Mouse (Mus musculus) CH12.LX (cell line): Measurements from ENCODE around the gene Edc3. TPM values are rescaled to one million over a fixed set of nuclear protein-coding genes. Genes with fewer than 3 reads are reported as not detected.
A peak's percentile ranks its signal among the peaks of the same experiment; 100 is the strongest.

ENCODE experiments used
- DNase-seq: peaks from one replicate; pipeline ENCODE4 v3.0.0-alpha.2; 2013; ENCODE audit errors: extremely low read depth
- H3K27ac ChIP-seq: 2 replicates; pipeline ENCODE4 v1.5.1; 2012; ENCODE audit warnings: low read depth, mild to moderate bottlenecking, control low read depth, moderate library complexity; ENCODE audit not compliant: insufficient read depth
- H3K27me3 ChIP-seq: replicated peaks from 2 replicates; pipeline ENCODE3; 2012; ENCODE audit warnings: inconsistent platforms
- H3K36me3 ChIP-seq, 2 experiments: replicated peaks in 1 of 2; 2 replicates each; pipeline versions ENCODE3 to v1.6.1; 2012; ENCODE audit warnings: inconsistent platforms in 1 of 2, low read length in 1 of 2, mild to moderate bottlenecking in 1 of 2, mixed read lengths in 1 of 2, moderate library complexity in 1 of 2; ENCODE audit not compliant: control insufficient read depth in 1 of 2, insufficient read depth in 1 of 2
- H3K4me1 ChIP-seq, 2 experiments: 2 replicates each; pipeline ENCODE4 v1.6.1; 2012; ENCODE audit warnings: inconsistent platforms in 1 of 2, moderate library complexity in 1 of 2; ENCODE audit not compliant: insufficient read depth in 2 of 2, control insufficient read depth in 1 of 2
- H3K4me2 ChIP-seq: 2 replicates; pipeline ENCODE4 v1.6.1; 2012; ENCODE audit warnings: low read depth, mild to moderate bottlenecking, control low read depth; ENCODE audit not compliant: poor library complexity, insufficient read depth, severe bottlenecking
- H3K4me3 ChIP-seq, 3 experiments: fragments of 150-350 bp in 1 of 3; sonication (generic) in 1 of 3; replicated peaks in 1 of 3; 2 replicates each; pipeline versions ENCODE3 to v1.5.1; 2011 to 2012; ENCODE audit warnings: low read depth in 2 of 3, low read length in 2 of 3, mild to moderate bottlenecking in 2 of 3, moderate library complexity in 2 of 3, control low read depth in 1 of 3, improper control_type of control experiment in 1 of 3, inconsistent platforms in 1 of 3, mixed read lengths in 1 of 3; ENCODE audit not compliant: poor library complexity in 1 of 3
- H3K79me2 ChIP-seq: replicated peaks from 2 replicates; pipeline ENCODE4 v1.6.1; 2012; ENCODE audit warnings: mild to moderate bottlenecking, moderate library complexity; ENCODE audit not compliant: control insufficient read depth, poor library complexity, insufficient read depth, severe bottlenecking; ENCODE audit errors: extremely low read depth
- H3K9ac ChIP-seq: 2 replicates; pipeline ENCODE4 v1.6.1; 2012; ENCODE audit warnings: low read depth, mild to moderate bottlenecking, control low read depth, moderate library complexity; ENCODE audit not compliant: insufficient read depth
- H3K9me3 ChIP-seq: replicated peaks from 2 replicates; pipeline ENCODE3; 2012; ENCODE audit warnings: low read length, inconsistent platforms, mixed read lengths
- BHLHE40 ChIP-seq: IDR thresholded peaks from 2 replicates; pipeline ENCODE4 v1.6.1; 2011; ENCODE audit warnings: mild to moderate bottlenecking, low read depth, low read length, improper control_type of control experiment
- CHD1 ChIP-seq: IDR thresholded peaks from 2 replicates; pipeline ENCODE4 v1.6.1; 2012; ENCODE audit warnings: low read depth, low read length, improper control_type of control experiment, inconsistent platforms
- CHD2 ChIP-seq: IDR thresholded peaks from 2 replicates; pipeline ENCODE4 v1.6.1; 2011; ENCODE audit warnings: low read length, improper control_type of control experiment
- CTCF ChIP-seq, 2 experiments: IDR thresholded peaks in 1 of 2; conservative IDR thresholded peaks in 1 of 2; 2 replicates each; pipeline ENCODE4 v1.5.1; 2011 to 2012; ENCODE audit warnings: low read depth in 2 of 2, low read length in 2 of 2, improper control_type of control experiment in 1 of 2, inconsistent platforms in 1 of 2, mild to moderate bottlenecking in 1 of 2, moderate library complexity in 1 of 2
- E2F4 ChIP-seq: IDR thresholded peaks from 2 replicates; pipeline ENCODE4 v1.6.1; 2011; ENCODE audit warnings: low read depth, low read length, improper control_type of control experiment; ENCODE audit not compliant: insufficient replicate concordance
- ELF1 ChIP-seq: IDR thresholded peaks from 2 replicates; pipeline ENCODE4 v1.6.1; 2014; ENCODE audit warnings: low read depth, mild to moderate bottlenecking, inconsistent platforms, low read length, improper control_type of control experiment
- ETS1 ChIP-seq: conservative IDR thresholded peaks from 2 replicates; pipeline ENCODE4 v1.6.1; 2012; ENCODE audit warnings: low read depth, mild to moderate bottlenecking, inconsistent platforms, low read length, improper control_type of control experiment, moderate library complexity
- HCFC1 ChIP-seq: IDR thresholded peaks from 2 replicates; pipeline ENCODE4 v1.6.1; 2012; ENCODE audit warnings: low read depth, mild to moderate bottlenecking, inconsistent platforms, low read length, improper control_type of control experiment
- IRF4 ChIP-seq: IDR thresholded peaks from 2 replicates; pipeline ENCODE4 v1.6.1; 2014; ENCODE audit warnings: low read depth, mild to moderate bottlenecking, inconsistent platforms, low read length, improper control_type of control experiment
- JUN ChIP-seq: IDR thresholded peaks from 2 replicates; pipeline ENCODE4 v1.6.1; 2011; ENCODE audit warnings: low read depth, mild to moderate bottlenecking, low read length, improper control_type of control experiment, moderate library complexity; ENCODE audit not compliant: insufficient read depth
- JUND ChIP-seq: conservative IDR thresholded peaks from 2 replicates; pipeline ENCODE4 v1.6.1; 2011; ENCODE audit warnings: low read depth, low read length, improper control_type of control experiment
- KAT2A ChIP-seq: IDR thresholded peaks from 2 replicates; pipeline ENCODE4 v1.6.1; 2012; ENCODE audit warnings: low read length, improper control_type of control experiment, inconsistent platforms; ENCODE audit not compliant: insufficient replicate concordance
- MAFK ChIP-seq: IDR thresholded peaks from 2 replicates; pipeline ENCODE4 v1.6.1; 2011; ENCODE audit warnings: low read length, improper control_type of control experiment; ENCODE audit not compliant: insufficient replicate concordance
- MAZ ChIP-seq: IDR thresholded peaks from 2 replicates; pipeline ENCODE4 v1.6.1; 2012; ENCODE audit warnings: low read depth, mild to moderate bottlenecking, inconsistent platforms, low read length, improper control_type of control experiment, moderate library complexity
- MXI1 ChIP-seq: IDR thresholded peaks from 2 replicates; pipeline ENCODE4 v1.6.1; 2011; ENCODE audit warnings: mild to moderate bottlenecking, low read depth, low read length, improper control_type of control experiment
- NELFE ChIP-seq: IDR thresholded peaks from 2 replicates; pipeline ENCODE4 v1.6.1; 2011; ENCODE audit warnings: low read depth, low read length, improper control_type of control experiment
- NRF1 ChIP-seq: IDR thresholded peaks from 2 replicates; pipeline ENCODE4 v1.6.1; 2014; ENCODE audit warnings: low read depth, mild to moderate bottlenecking, inconsistent platforms, low read length, improper control_type of control experiment, moderate library complexity
- POLR2A ChIP-seq: IDR thresholded peaks from 2 replicates; pipeline ENCODE4 v1.6.1; 2011; ENCODE audit warnings: low read depth, mild to moderate bottlenecking, improper control_type of control experiment, low read length
- POLR2AphosphoS2 ChIP-seq: IDR thresholded peaks from 2 replicates; pipeline ENCODE4 v1.6.1; 2011; ENCODE audit warnings: low read depth, low read length, improper control_type of control experiment
- RAD21 ChIP-seq: IDR thresholded peaks from 2 replicates; pipeline ENCODE4 v1.6.1; 2011; ENCODE audit warnings: low read depth, mild to moderate bottlenecking, low read length, improper control_type of control experiment, moderate library complexity
- SIN3A ChIP-seq: IDR thresholded peaks from 2 replicates; pipeline ENCODE4 v1.6.1; 2012; ENCODE audit warnings: low read length, improper control_type of control experiment, inconsistent platforms
- TBP ChIP-seq: conservative IDR thresholded peaks from 2 replicates; pipeline ENCODE4 v1.6.1; 2011; ENCODE audit warnings: low read depth, low read length, improper control_type of control experiment
- TCF12 ChIP-seq: IDR thresholded peaks from 2 replicates; pipeline ENCODE4 v1.6.1; 2014; ENCODE audit warnings: low read depth, mild to moderate bottlenecking, inconsistent platforms, low read length, improper control_type of control experiment
- USF2 ChIP-seq: conservative IDR thresholded peaks from 2 replicates; pipeline ENCODE4 v1.6.1; 2011; ENCODE audit warnings: low read depth, low read length, improper control_type of control experiment
- ZMIZ1 ChIP-seq: IDR thresholded peaks from 2 replicates; pipeline ENCODE4 v1.6.1; 2012; ENCODE audit warnings: low read depth, mild to moderate bottlenecking, inconsistent platforms, low read length, improper control_type of control experiment
- dilution Hi-C: fragments of 300-500 bp; cut with MboI; formaldehyde crosslinking; loops from 2 replicates; pipeline ENCODE4 v1.14.3; 2020; ENCODE audit warnings: low sequenced_read_pairs; ENCODE audit not compliant: extremely low pct_unique_long_range_greater_than_20kb, extremely low pct_ligation_motif_present
- in situ Hi-C: fragments of 300-500 bp; cut with MboI; formaldehyde crosslinking; loops from 3 replicates; pipeline ENCODE4 v1.14.3; 2019; ENCODE audit warnings: low sequenced_read_pairs, low pct_ligation_motif_present, low pct_unique_long_range_greater_than_20kb, mixed read lengths
- polyA plus RNA-seq: library from polyadenylated mRNA; unstranded; fragments of >175 nt; gene quantifications from 2 replicates; pipeline ENCODE4 v1.2.1, GENCODE M21; 2012; ENCODE audit warnings: low read depth; ENCODE audit not compliant: insufficient read length
- total RNA-seq, 2 experiments: library from RNA; depleted of rRNA; stranded (reverse); fragments of 300-350 nt in 1 of 2; fragments of >200 nt in 1 of 2; gene quantifications; 2 replicates each; pipeline ENCODE4 v1.2.3; 2012 to 2014

The Edc3 gene
- total RNA-seq (2012; rRNA removed) (9.6 and 10.6 TPM in 2 replicates), total RNA-seq (2014; rRNA removed) (10.9 and 13.6 TPM in 2 replicates), polyA plus RNA-seq (24.1 and 27.9 TPM in 2 replicates)

DNA sequence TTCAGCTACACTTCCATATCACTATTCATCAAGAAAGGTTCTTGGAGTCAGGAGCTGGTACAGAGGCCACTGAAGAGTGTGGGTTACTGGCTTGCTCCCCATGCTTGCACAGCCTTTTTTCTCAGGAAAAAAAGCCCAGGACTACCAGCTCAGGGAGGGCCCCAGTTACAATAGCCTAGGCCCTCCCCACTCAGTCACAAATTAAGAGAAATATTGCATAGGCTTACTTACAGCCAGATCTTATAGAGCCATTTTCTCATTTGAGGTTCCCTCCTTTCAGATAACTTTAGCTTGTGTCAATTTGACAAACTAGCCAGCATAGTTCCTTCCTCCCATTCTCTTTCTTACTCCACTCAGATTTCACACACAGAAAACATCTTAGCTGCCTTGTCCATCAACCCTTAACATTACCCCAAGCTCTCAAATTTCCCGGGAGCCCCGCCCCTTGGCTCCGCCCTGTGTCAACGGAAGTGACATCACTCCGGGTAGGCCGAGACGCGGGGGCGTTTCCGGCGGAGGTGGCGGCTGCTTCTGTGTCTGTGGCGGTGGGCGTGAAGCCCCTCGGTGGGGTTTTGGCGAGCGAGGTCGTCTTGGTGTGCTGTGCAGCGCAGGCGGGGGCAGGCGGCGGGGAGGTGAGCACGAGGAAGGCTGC, at the start of gene Edc3:
Gene Edc3 (plus strand): TSS at position 473 of the 652 bp plus-strand sequence.
- Histone ChIP-seq H3K79me2 (peaks cover 21% of the 10 kb centered on the region), H3K27me3 (peaks cover 12% of the 10 kb centered on the region), H3K27ac (no peak within 1 kb of the TSS), H3K4me3 (peak within 1 kb of the TSS; percentile 71 to 99 (median 90)), H3K36me3 (peaks cover 3 to 20% of the 10 kb centered on the region in 2 experiments), H3K9ac (peak within 1 kb of the TSS; percentile 42), H3K9me3 (peaks cover 7% of the 10 kb centered on the region), H3K4me2 (peak within 1 kb of the TSS; percentile 97), H3K4me1 (peaks cover 0 to 12% of the 10 kb centered on the region in 2 experiments; a peak in 1 of 4 replicates)
- no peak for TF ChIP-seq MAFK
- TF ChIP-seq POLR2A, result peak; percentile 78
- TF ChIP-seq NELFE, result peak; percentile 78
- no peak for TF ChIP-seq ETS1
- 0 out of 2 replicates have a peak, but pooled peaks have one; percentile 36 for TF ChIP-seq ZMIZ1
- no peak for TF ChIP-seq NRF1
- TF ChIP-seq JUND, result peak; percentile 47; the same call in 1 of the 2 replicates
- TF ChIP-seq IRF4, result 0 out of 2 replicates have a peak, but pooled peaks have one; percentile 20
- TF ChIP-seq JUN, result peak; percentile 52
- 0 out of 2 replicates have a peak, but pooled peaks have one; percentile 36 for TF ChIP-seq KAT2A
- TF ChIP-seq E2F4, result no peak; the same call in 1 of the 2 replicates
- no peak for TF ChIP-seq CTCF (conservative IDR thresholded peaks at IDR 0.05 in 1 of 2, IDR thresholded peaks at IDR 0.05 in 1 of 2; ENCODE audit: low read depth in 2 of 2, low read length in 2 of 2)
- no peak; the same call in 1 of the 2 replicates for TF ChIP-seq TBP
- peak; percentile 58; the same call in 1 of the 2 replicates for TF ChIP-seq MXI1
- no peak for TF ChIP-seq BHLHE40
- TF ChIP-seq ELF1, result no peak; the same call in 1 of the 2 replicates
- peak; percentile 77; the same call in 1 of the 2 replicates for TF ChIP-seq SIN3A
- 0 out of 2 replicates have a peak, but pooled peaks have one; percentile 45 for TF ChIP-seq TCF12
- peak; percentile 78 for TF ChIP-seq HCFC1
- TF ChIP-seq POLR2AphosphoS2, result peak; percentile 61; the same call in 1 of the 2 replicates
- TF ChIP-seq USF2, result no peak
- no peak for TF ChIP-seq RAD21
- TF ChIP-seq CHD2, result 0 out of 2 replicates have a peak, but pooled peaks have one; percentile 21
- no peak for TF ChIP-seq CHD1
- peak; percentile 81; the same call in 1 of the 2 replicates for TF ChIP-seq MAZ
- in situ Hi-C loops (no loop called here), dilution Hi-C loops (no loop called here)
- peak; percentile 88 for DNase-seq
